Mouse (Mus musculus) E14TG2a.4 (cell line): ENCODE measurements around the gene Diaph2.
"Not testable (repeated sequence)": the region's sequence is repeated elsewhere in the genome, so short reads cannot be mapped to it uniquely, and the experiment has no call there.

ENCODE experiments used
- H3K27me3 ChIP-seq: 2 replicates; pipeline ENCODE4 v1.6.1; 2014; ENCODE audit warnings: low read length, control low read depth; ENCODE audit not compliant: insufficient read depth
- H3K36me3 ChIP-seq: 2 replicates; pipeline ENCODE4 v1.6.1; 2014; ENCODE audit warnings: low read length, control low read depth; ENCODE audit not compliant: insufficient read depth
- H3K4me1 ChIP-seq: replicated peaks from 2 replicates; pipeline ENCODE4 v1.6.1; 2014; ENCODE audit warnings: low read depth, low read length, control low read depth
- H3K4me3 ChIP-seq: replicated peaks from 2 replicates; pipeline ENCODE4 v1.5.1; 2014; ENCODE audit warnings: mild to moderate bottlenecking, low read length
- H3K9me3 ChIP-seq: 2 replicates; pipeline ENCODE4 v1.6.1; 2014; ENCODE audit warnings: low read length, control low read depth
- CTCF ChIP-seq: conservative IDR thresholded peaks from 2 replicates; pipeline ENCODE4 v1.5.1; 2014; ENCODE audit warnings: low read length
- NANOG ChIP-seq: IDR thresholded peaks from 2 replicates; pipeline ENCODE4 v1.6.1; 2014; ENCODE audit warnings: borderline replicate concordance, low read length, mixed read lengths
- POU5F1 ChIP-seq: IDR thresholded peaks from 2 replicates; pipeline ENCODE4 v1.6.1; 2014; ENCODE audit warnings: low read length, borderline replicate concordance

Diaph2 gene

GRCm38 (mm10) chrX:130189250-130189649, 439.7 kb downstream of the Diaph2 start:
- TF ChIP-seq POU5F1: no peak
- no peak for TF ChIP-seq CTCF
- TF ChIP-seq NANOG: no peak
- no peaks in the 10 kb centered on the region for H3K36me3 ChIP-seq

GRCm38 (mm10) chrX:130197412-130197811, 447.9 kb downstream of the Diaph2 start:
- not testable (repeated sequence) for H3K4me1 ChIP-seq, H3K36me3 ChIP-seq, H3K27me3 ChIP-seq, H3K4me3 ChIP-seq, H3K9me3 ChIP-seq

More at GRCm38 (mm10) chrX:130189250-130189649, 439.7 kb downstream of the Diaph2 start:
- Histone ChIP-seq H3K4me3 (no peak overlapping the region), H3K9me3 (no peaks in the 10 kb centered on the region), H3K4me1 (no peaks in the 10 kb centered on the region), H3K27me3 (no peaks in the 10 kb centered on the region)

- H3K36me3 ChIP-seq: no peaks in the 10 kb centered on the region
- H3K4me3 ChIP-seq: no peak overlapping the region
- no peaks in the 10 kb centered on the region for H3K9me3 ChIP-seq
- TF ChIP-seq CTCF (no peak), POU5F1 (no peak), NANOG (no peak)
- H3K27me3 ChIP-seq: no peaks in the 10 kb centered on the region
- H3K4me1 ChIP-seq: no peaks in the 10 kb centered on the region
Measured at GRCm38 (mm10) chrX:130205243-130205642, 455.7 kb downstream of the Diaph2 start.

- no peaks in the 10 kb centered on the region for H3K27me3 ChIP-seq
- H3K4me1 ChIP-seq: no peaks in the 10 kb centered on the region
- H3K4me3 ChIP-seq: no peak overlapping the region
- H3K9me3 ChIP-seq: no peaks in the 10 kb centered on the region
- no peaks in the 10 kb centered on the region for H3K36me3 ChIP-seq
- TF ChIP-seq CTCF: no peak
- no peak for TF ChIP-seq NANOG
- TF ChIP-seq POU5F1: no peak
Measured at GRCm38 (mm10) chrX:130212227-130212626, 462.7 kb downstream of the Diaph2 start.

GRCm38 (mm10) chrX:130212759-130213158, 463.2 kb downstream of the Diaph2 start:
- TF ChIP-seq NANOG (no peak), POU5F1 (no peak), CTCF (no peak)
- no peaks in the 10 kb centered on the region for H3K27me3 ChIP-seq

GRCm38 (mm10) chrX:130230045-130230444, 480.5 kb downstream of the Diaph2 start:
- Histone ChIP-seq H3K9me3 (no peaks in the 10 kb centered on the region), H3K27me3 (no peaks in the 10 kb centered on the region), H3K36me3 (no peaks in the 10 kb centered on the region), H3K4me3 (no peak overlapping the region), H3K4me1 (no peaks in the 10 kb centered on the region)
- TF ChIP-seq POU5F1 (no peak), NANOG (no peak), CTCF (no peak)

More at GRCm38 (mm10) chrX:130212759-130213158, 463.2 kb downstream of the Diaph2 start:
- Histone ChIP-seq H3K4me3 (no peak overlapping the region), H3K9me3 (no peaks in the 10 kb centered on the region), H3K4me1 (no peaks in the 10 kb centered on the region), H3K36me3 (no peaks in the 10 kb centered on the region)

GRCm38 (mm10) chrX:130235167-130235566, 485.6 kb downstream of the Diaph2 start:
- H3K4me3 ChIP-seq: no peak overlapping the region
- H3K27me3 ChIP-seq: no peaks in the 10 kb centered on the region
- H3K36me3 ChIP-seq: no peaks in the 10 kb centered on the region
- H3K4me1 ChIP-seq: no peaks in the 10 kb centered on the region
- TF ChIP-seq POU5F1: no peak
- no peak for TF ChIP-seq CTCF
- no peak for TF ChIP-seq NANOG
- H3K9me3 ChIP-seq: no peaks in the 10 kb centered on the region

- no peaks in the 10 kb centered on the region for H3K27me3 ChIP-seq
Measured at GRCm38 (mm10) chrX:130246652-130247051, 497.1 kb downstream of the Diaph2 start.

GRCm38 (mm10) chrX:130253664-130254063, 504.1 kb downstream of the Diaph2 start:
- Histone ChIP-seq H3K27me3 (no peaks in the 10 kb centered on the region), H3K36me3 (no peaks in the 10 kb centered on the region), H3K9me3 (no peaks in the 10 kb centered on the region), H3K4me3 (no peak overlapping the region), H3K4me1 (no peaks in the 10 kb centered on the region)
- TF ChIP-seq NANOG (no peak), POU5F1 (no peak), CTCF (no peak)

More at GRCm38 (mm10) chrX:130246652-130247051, 497.1 kb downstream of the Diaph2 start:
- no peaks in the 10 kb centered on the region for H3K9me3 ChIP-seq
- H3K4me1 ChIP-seq: no peaks in the 10 kb centered on the region
- H3K4me3 ChIP-seq: no peak overlapping the region
- no peaks in the 10 kb centered on the region for H3K36me3 ChIP-seq
- no peak for TF ChIP-seq CTCF
- no peak for TF ChIP-seq POU5F1
- no peak for TF ChIP-seq NANOG

GRCm38 (mm10) chrX:130265707-130266106, 516.2 kb downstream of the Diaph2 start:
- Histone ChIP-seq H3K9me3 (no peaks in the 10 kb centered on the region), H3K4me3 (no peak overlapping the region), H3K4me1 (no peaks in the 10 kb centered on the region), H3K27me3 (no peaks in the 10 kb centered on the region), H3K36me3 (no peaks in the 10 kb centered on the region)
- no peak for TF ChIP-seq CTCF
- no peak for TF ChIP-seq NANOG
- no peak for TF ChIP-seq POU5F1
